Mouse (Mus musculus) MEL (cell line): ENCODE results near the gene Galns. TPM values are rescaled to one million over a fixed set of nuclear protein-coding genes. Genes with fewer than 3 reads are reported as not detected.
A peak's percentile ranks its signal among the peaks of the same experiment; 100 is the strongest.

Experiments used
- DNase-seq: peaks from one replicate; pipeline ENCODE4 v3.0.0; 2011; ENCODE audit warnings: low read depth, low spot score
- H3K27ac ChIP-seq: 2 replicates; pipeline ENCODE4 v1.5.1; 2012; ENCODE audit warnings: low read depth, mild to moderate bottlenecking, control low read depth, low read length, moderate library complexity; ENCODE audit not compliant: control insufficient read depth
- H3K27me3 ChIP-seq, 2 experiments: fragments of 150-350 bp in 1 of 2; sonication (generic) in 1 of 2; 2 replicates each; pipeline ENCODE4 v1.6.1; 2012; ENCODE audit warnings: low read length in 2 of 2, mild to moderate bottlenecking in 2 of 2, improper control_type of control experiment in 1 of 2, moderate library complexity in 1 of 2; ENCODE audit not compliant: insufficient read depth in 2 of 2, control insufficient read depth in 1 of 2
- H3K36me3 ChIP-seq, 2 experiments: 2 replicates each; pipeline ENCODE4 v1.6.1; 2012 to 2014; ENCODE audit warnings: low read length in 2 of 2, improper control_type of control experiment in 1 of 2, inconsistent platforms in 1 of 2, mild to moderate bottlenecking in 1 of 2; ENCODE audit not compliant: insufficient read depth in 2 of 2, control insufficient read depth in 1 of 2
- H3K4me1 ChIP-seq, 2 experiments: fragments of 150-350 bp in 1 of 2; sonication (generic) in 1 of 2; 2 replicates each; pipeline ENCODE4 v1.6.1; 2012; ENCODE audit warnings: low read length in 2 of 2, improper control_type of control experiment in 1 of 2, mild to moderate bottlenecking in 1 of 2; ENCODE audit not compliant: insufficient read depth in 2 of 2, control insufficient read depth in 1 of 2
- H3K4me3 ChIP-seq, 2 experiments: fragments of 150-350 bp in 1 of 2; sonication (generic) in 1 of 2; 2 replicates each; pipeline ENCODE4 v1.5.1; 2012; ENCODE audit warnings: low read depth in 2 of 2, low read length in 2 of 2, mild to moderate bottlenecking in 2 of 2, moderate library complexity in 2 of 2, control low read depth in 1 of 2, improper control_type of control experiment in 1 of 2; ENCODE audit not compliant: control insufficient read depth in 1 of 2, insufficient read depth in 1 of 2
- H3K79me2 ChIP-seq: 2 replicates; pipeline ENCODE4 v1.6.1; 2012; ENCODE audit warnings: mild to moderate bottlenecking, low read length, moderate library complexity; ENCODE audit not compliant: control insufficient read depth, poor library complexity, insufficient read depth
- H3K9ac ChIP-seq: 2 replicates; pipeline ENCODE4 v1.6.1; 2012; ENCODE audit warnings: low read depth, mild to moderate bottlenecking, control low read depth, low read length, moderate library complexity; ENCODE audit not compliant: control insufficient read depth, poor library complexity, severe bottlenecking
- H3K9me3 ChIP-seq: fragments of 150-350 bp; sonication (generic); replicated peaks from 2 replicates; pipeline ENCODE4 v1.6.1; 2012; ENCODE audit warnings: mild to moderate bottlenecking, low read length, improper control_type of control experiment, moderate library complexity; ENCODE audit not compliant: insufficient read depth
- CHD1 ChIP-seq: IDR thresholded peaks from 2 replicates; pipeline ENCODE4 v1.6.1; 2012; ENCODE audit warnings: low read depth, mild to moderate bottlenecking, inconsistent platforms, low read length, improper control_type of control experiment
- CTCF ChIP-seq, 3 experiments: IDR thresholded peaks in 2 of 3; conservative IDR thresholded peaks in 1 of 3; 2 replicates each; pipeline ENCODE4 v1.5.1; 2011 to 2012; ENCODE audit warnings: low read length in 3 of 3, low read depth in 2 of 3, mild to moderate bottlenecking in 2 of 3, improper control_type of control experiment in 1 of 3, inconsistent platforms in 1 of 3, mixed read lengths in 1 of 3, moderate library complexity in 1 of 3; ENCODE audit not compliant: control insufficient read depth in 1 of 3, insufficient read depth in 1 of 3, poor library complexity in 1 of 3, severe bottlenecking in 1 of 3
- ELF1 ChIP-seq: IDR thresholded peaks from 2 replicates; pipeline ENCODE4 v1.6.1; 2014; ENCODE audit warnings: low read depth, mild to moderate bottlenecking, inconsistent platforms, low read length, improper control_type of control experiment, moderate library complexity
- MAFK ChIP-seq: IDR thresholded peaks from 2 replicates; pipeline ENCODE4 v1.6.1; 2011; ENCODE audit warnings: low read depth, mild to moderate bottlenecking, low read length, improper control_type of control experiment, borderline replicate concordance
- MXI1 ChIP-seq: IDR thresholded peaks from 2 replicates; pipeline ENCODE4 v1.6.1; 2011; ENCODE audit warnings: mild to moderate bottlenecking, low read depth, low read length, improper control_type of control experiment
- MYC ChIP-seq: IDR thresholded peaks from 2 replicates; pipeline ENCODE4 v1.6.1; 2011; ENCODE audit warnings: low read depth, mild to moderate bottlenecking, low read length, improper control_type of control experiment, moderate library complexity
- NELFE ChIP-seq: IDR thresholded peaks from 2 replicates; pipeline ENCODE4 v1.6.1; 2011; ENCODE audit warnings: low read depth, low read length, improper control_type of control experiment
- POLR2AphosphoS2 ChIP-seq: IDR thresholded peaks from 2 replicates; pipeline ENCODE4 v1.6.1; 2011; ENCODE audit warnings: low read length, improper control_type of control experiment
- POLR2AphosphoS5 ChIP-seq: IDR thresholded peaks from 2 replicates; pipeline ENCODE4 v1.6.1; 2012; ENCODE audit warnings: low read depth, borderline replicate concordance, mild to moderate bottlenecking, inconsistent platforms, low read length, moderate library complexity, mixed read lengths
- RAD21 ChIP-seq: IDR thresholded peaks from 2 replicates; pipeline ENCODE4 v1.6.1; 2011; ENCODE audit warnings: mild to moderate bottlenecking, low read depth, low read length, improper control_type of control experiment
- SMC3 ChIP-seq: IDR thresholded peaks from 2 replicates; pipeline ENCODE4 v1.6.1; 2011; ENCODE audit warnings: low read depth, low read length, improper control_type of control experiment
- TCF12 ChIP-seq: IDR thresholded peaks from 2 replicates; pipeline ENCODE4 v1.6.1; 2014; ENCODE audit warnings: low read depth, mild to moderate bottlenecking, inconsistent platforms, low read length, improper control_type of control experiment, moderate library complexity
- ZC3H11A ChIP-seq: IDR thresholded peaks from 2 replicates; pipeline ENCODE4 v1.6.1; 2012; ENCODE audit warnings: low read depth, mild to moderate bottlenecking, inconsistent platforms, low read length, improper control_type of control experiment
- ZKSCAN1 ChIP-seq: IDR thresholded peaks from 2 replicates; pipeline ENCODE4 v1.6.1; 2012; ENCODE audit warnings: low read depth, mild to moderate bottlenecking, inconsistent platforms, low read length, improper control_type of control experiment, moderate library complexity
- ZNF384 ChIP-seq: IDR thresholded peaks from 2 replicates; pipeline ENCODE4 v1.6.1; 2012; ENCODE audit warnings: low read depth, mild to moderate bottlenecking, inconsistent platforms, low read length, improper control_type of control experiment
- polyA plus RNA-seq, 2 experiments: library from polyadenylated mRNA; stranded (reverse) in 1 of 2; unstranded in 1 of 2; fragments of >175 nt in 1 of 2; fragments of >200 nt in 1 of 2; gene quantifications; 2 replicates each; pipeline versions ENCODE4 v1.2.1 to v1.2.4; 2012; ENCODE audit warnings: low replicate concordance in 2 of 2, low read depth in 1 of 2; ENCODE audit not compliant: insufficient read length in 2 of 2, insufficient read depth in 1 of 2, missing spikeins in 1 of 2
- total RNA-seq: library from RNA; depleted of rRNA; stranded (reverse); fragments of 300-350 nt; gene quantifications from 2 replicates; pipeline ENCODE4 v1.2.3, GENCODE M21; 2012

The Galns gene
- total and polyA plus RNA-seq, 3 experiments = 1.7 to 3.0 TPM; not detected in 1

DNA sequence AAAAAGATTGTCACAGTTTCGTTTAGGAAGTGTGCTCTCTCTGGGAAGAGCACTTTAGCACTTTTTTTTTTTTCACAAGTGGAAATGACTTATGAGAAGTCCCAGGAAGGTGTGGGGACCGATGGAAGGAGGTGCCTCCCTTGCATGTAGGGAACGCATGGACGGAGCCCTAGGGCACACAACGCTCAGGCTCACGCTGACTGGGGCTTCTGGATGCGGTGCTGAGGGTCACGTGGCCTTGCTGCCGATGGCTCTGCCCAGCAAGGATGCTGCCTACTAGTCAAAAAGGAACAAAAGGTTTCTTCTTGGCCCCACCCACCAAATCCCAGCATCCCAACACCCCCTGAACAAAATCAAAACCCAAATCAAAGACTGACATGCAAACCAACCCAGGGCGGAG is 18.1 kb upstream of the Galns start:
- H3K36me3 ChIP-seq = peaks cover 0 to 9% of the 10 kb centered on the region in 2 experiments; a peak in 1 of 4 replicates
- H3K4me1 ChIP-seq = no peaks in the 10 kb centered on the region
- no peaks in the 10 kb centered on the region for H3K27me3 ChIP-seq
- DNase-seq = no peak
- TF ChIP-seq NELFE = no peak
- TF ChIP-seq ELF1 = no peak
- TF ChIP-seq POLR2AphosphoS2 = no peak
- TF ChIP-seq ZNF384 = no peak
- TF ChIP-seq CHD1 = no peak
- TF ChIP-seq ZC3H11A = no peak
- no peak for TF ChIP-seq MXI1
- no peak for TF ChIP-seq SMC3
- no peak for TF ChIP-seq RAD21
- H3K9me3 ChIP-seq = no peaks in the 10 kb centered on the region
- H3K4me3 ChIP-seq = no peak overlapping the region
- no peak overlapping the region for H3K27ac ChIP-seq
- no peaks in the 10 kb centered on the region for H3K79me2 ChIP-seq
- H3K9ac ChIP-seq = no peak overlapping the region

GRCm38 (mm10) chr8:122626896-122627295 is 15.6 kb upstream of the Galns start:
- H3K27me3 ChIP-seq = no peaks in the 10 kb centered on the region
- H3K9ac ChIP-seq = no peak overlapping the region
- peak; percentile 29; the same call in 1 of the 2 replicates for TF ChIP-seq SMC3
- 0 out of 2 replicates have a peak, but pooled peaks have one; percentile 35 for TF ChIP-seq ELF1
- TF ChIP-seq POLR2AphosphoS5 = no peak; the same call in 1 of the 2 replicates
- H3K79me2 ChIP-seq = no peaks in the 10 kb centered on the region
- peaks cover 0 to 2% of the 10 kb centered on the region in 2 experiments; a peak in 1 of 4 replicates for H3K36me3 ChIP-seq
- no peak overlapping the region for H3K27ac ChIP-seq
- no peak for DNase-seq
- H3K4me1 ChIP-seq = no peaks in the 10 kb centered on the region
- no peaks in the 10 kb centered on the region for H3K9me3 ChIP-seq
- H3K4me3 ChIP-seq = no peak overlapping the region

DNA sequence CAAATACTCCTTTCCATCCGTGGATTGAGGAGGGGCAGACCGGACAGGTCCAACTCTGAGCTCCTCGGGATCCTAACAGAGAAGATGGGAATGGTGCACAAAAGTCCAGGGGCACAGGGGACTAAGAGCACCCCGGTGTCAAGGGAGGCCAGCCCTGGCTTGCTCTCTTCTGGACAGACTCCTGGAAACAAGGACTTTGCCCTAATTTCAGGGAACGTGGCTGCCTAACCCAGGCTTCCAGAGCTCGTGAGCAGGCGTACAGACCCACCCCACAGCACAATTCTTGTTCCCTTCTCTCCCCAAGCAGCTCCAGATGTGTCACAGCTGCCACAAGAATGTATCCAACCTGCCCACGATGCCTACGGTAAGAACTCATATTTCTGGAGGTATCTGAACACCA is 14.5 kb upstream of the Galns start:
- Histone ChIP-seq H3K79me2 (no peaks in the 10 kb centered on the region), H3K9me3 (no peaks in the 10 kb centered on the region), H3K4me3 (no peak overlapping the region), H3K4me1 (no peaks in the 10 kb centered on the region), H3K27ac (no peak overlapping the region), H3K9ac (no peak overlapping the region), H3K36me3 (peaks cover 0 to 2% of the 10 kb centered on the region in 2 experiments; a peak in 1 of 4 replicates), H3K27me3 (no peaks in the 10 kb centered on the region)
- TF ChIP-seq MXI1 (no peak), NELFE (no peak), MYC (no peak), MAFK (no peak), CTCF (IDR thresholded peaks at IDR 0.05 in 2 of 3, conservative IDR thresholded peaks at IDR 0.05 in 1 of 3; ENCODE audit: control insufficient read depth in 1 of 3, insufficient read depth in 1 of 3, low read depth in 2 of 3, low read length in 3 of 3, poor library complexity in 1 of 3, severe bottlenecking in 1 of 3) (no peak), TCF12 (no peak), ZKSCAN1 (no peak)
- DNase-seq = no peak
